Mouse (Mus musculus) kidney, embryonic 14.5 days (tissue): Measurements from ENCODE around the gene Kcnj16. TPM values are rescaled to one million over a fixed set of nuclear protein-coding genes. Genes with fewer than 3 reads are reported as not detected.

Experiments
- ATAC-seq: fragments of 200-750 bp; cut with Nextera tagmentation; 2 replicates; pipeline ENCODE4 v1.8.0; 2017; ENCODE audit warnings: moderate number of reproducible peaks, mild to moderate bottlenecking, moderate TSS enrichment, moderate library complexity; ENCODE audit not compliant: low FRiP score, low TSS enrichment
- H3K27ac ChIP-seq: fragments of 300-500 bp; sonication (generic); 2 replicates; pipeline ENCODE4 v1.5.1; 2014; ENCODE audit warnings: low read depth, mild to moderate bottlenecking, low read length, moderate library complexity, mixed read lengths
- H3K27me3 ChIP-seq: fragments of 300-500 bp; sonication (generic); 2 replicates; pipeline ENCODE4 v1.6.1; 2014; ENCODE audit warnings: mild to moderate bottlenecking, low read length; ENCODE audit not compliant: control insufficient read depth, insufficient read depth
- H3K36me3 ChIP-seq: fragments of 300-500 bp; sonication (generic); 2 replicates; pipeline ENCODE4 v1.6.1; 2014; ENCODE audit warnings: low read length, mixed read lengths; ENCODE audit not compliant: control insufficient read depth, insufficient read depth
- H3K4me1 ChIP-seq: fragments of 300-500 bp; sonication (generic); 2 replicates; pipeline ENCODE4 v1.6.1; 2014; ENCODE audit warnings: low read length, mixed read lengths; ENCODE audit not compliant: control insufficient read depth, insufficient read depth
- H3K4me2 ChIP-seq: fragments of 300-500 bp; sonication (generic); replicated peaks from 2 replicates; pipeline ENCODE4 v1.6.1; 2014; ENCODE audit warnings: low read depth, mild to moderate bottlenecking, low read length
- H3K4me3 ChIP-seq: fragments of 300-500 bp; sonication (generic); 2 replicates; pipeline ENCODE4 v1.5.1; 2014; ENCODE audit warnings: mild to moderate bottlenecking, low read length
- H3K9ac ChIP-seq: fragments of 300-500 bp; sonication (generic); 2 replicates; pipeline ENCODE4 v1.6.1; 2014; ENCODE audit warnings: low read depth, mild to moderate bottlenecking, low read length, moderate library complexity
- H3K9me3 ChIP-seq: fragments of 300-500 bp; sonication (generic); 2 replicates; pipeline ENCODE4 v1.6.1; 2016; ENCODE audit warnings: low read length; ENCODE audit not compliant: control insufficient read depth
- WGBS: fragments of 180-500 bp; shearing (Covaris S2); extraction: QIAGEN DNeasy Blood & Tissue Kit; methylation state at CpG from one replicate; pipeline ENCODE4 v1.1.7; 2014; 5-methylcytosine and 5-hydroxymethylcytosine counted together
- polyA plus RNA-seq: library from polyadenylated mRNA; unstranded; fragments of >200 nt; fragmentation: Nextera tagmentation; extraction: Ambion mirVana; gene quantifications from 2 replicates; pipeline ENCODE4 v1.2.1, GENCODE M21; 2014

Gene Kcnj16
- polyA plus RNA-seq, 1 experiment from 2014 or later, result 7.3 TPM

GRCm38 (mm10) chr11:110985508-110985907 lies 17.7 kb downstream of the Kcnj16 start:
- Histone ChIP-seq H3K27me3 (no peaks in the 10 kb centered on the region), H3K9me3 (no peaks in the 10 kb centered on the region), H3K36me3 (no peaks in the 10 kb centered on the region), H3K4me3 (no peak overlapping the region), H3K9ac (no peak overlapping the region), H3K4me2 (no peak overlapping the region), H3K27ac (no peak overlapping the region; the same call in 1 of the 2 replicates), H3K4me1 (no peaks in the 10 kb centered on the region)
- ATAC-seq, result no peak
- WGBS, result 36% methylated on average over 1 of the region's 1 CpGs

GRCm38 (mm10) chr11:110985949-110986348 lies 18.1 kb downstream of the Kcnj16 start:
- 58% methylated on average over 3 of the region's 3 CpGs for WGBS
- no peak; the same call in 1 of the 2 replicates for ATAC-seq
- Histone ChIP-seq H3K36me3 (no peaks in the 10 kb centered on the region), H3K27ac (no peak overlapping the region), H3K4me3 (no peak overlapping the region), H3K9me3 (no peaks in the 10 kb centered on the region), H3K27me3 (no peaks in the 10 kb centered on the region), H3K4me2 (no peak overlapping the region), H3K9ac (no peak overlapping the region), H3K4me1 (no peaks in the 10 kb centered on the region)

GRCm38 (mm10) chr11:110993616-110994015 lies 25.8 kb downstream of the Kcnj16 start:
- Histone ChIP-seq H3K27ac (no peak overlapping the region), H3K4me3 (no peak overlapping the region), H3K36me3 (no peaks in the 10 kb centered on the region), H3K27me3 (no peaks in the 10 kb centered on the region), H3K4me1 (no peaks in the 10 kb centered on the region), H3K4me2 (no peak overlapping the region), H3K9me3 (no peaks in the 10 kb centered on the region), H3K9ac (no peak overlapping the region)
- ATAC-seq, result no peak
- WGBS, result 37% methylated on average over 4 of the region's 4 CpGs

- H3K4me1 ChIP-seq, result no peaks in the 10 kb centered on the region
- 77% methylated on average over 9 of the region's 9 CpGs for WGBS
- no peak overlapping the region for H3K4me2 ChIP-seq
- H3K27ac ChIP-seq, result no peak overlapping the region
- no peaks in the 10 kb centered on the region for H3K36me3 ChIP-seq
- no peaks in the 10 kb centered on the region for H3K27me3 ChIP-seq
- no peaks in the 10 kb centered on the region for H3K9me3 ChIP-seq
- H3K4me3 ChIP-seq, result no peak overlapping the region
- ATAC-seq, result no peak
- no peak overlapping the region for H3K9ac ChIP-seq
These were observed 29.4 kb downstream of the Kcnj16 start for GRCm38 (mm10) chr11:110997211-110997610.

GRCm38 (mm10) chr11:111005103-111005502 lies 37.3 kb downstream of the Kcnj16 start:
- Histone ChIP-seq H3K4me2 (no peak overlapping the region), H3K27ac (no peak overlapping the region), H3K4me1 (no peaks in the 10 kb centered on the region), H3K4me3 (no peak overlapping the region), H3K27me3 (no peaks in the 10 kb centered on the region), H3K9me3 (no peaks in the 10 kb centered on the region), H3K9ac (no peak overlapping the region), H3K36me3 (no peaks in the 10 kb centered on the region)
- no peak for ATAC-seq
- 80% methylated on average over 3 of the region's 3 CpGs for WGBS

GRCm38 (mm10) chr11:111009471-111009870 lies 41.6 kb downstream of the Kcnj16 start:
- Histone ChIP-seq H3K4me1 (no peaks in the 10 kb centered on the region), H3K36me3 (no peaks in the 10 kb centered on the region), H3K27me3 (no peaks in the 10 kb centered on the region), H3K4me2 (no peak overlapping the region), H3K9ac (no peak overlapping the region), H3K27ac (no peak overlapping the region), H3K4me3 (no peak overlapping the region), H3K9me3 (no peaks in the 10 kb centered on the region)
- no peak for ATAC-seq
- 58% methylated on average over 3 of the region's 3 CpGs for WGBS

GRCm38 (mm10) chr11:111016206-111016605 lies 48.4 kb downstream of the Kcnj16 start:
- Histone ChIP-seq H3K4me1 (no peaks in the 10 kb centered on the region), H3K36me3 (no peaks in the 10 kb centered on the region), H3K9me3 (no peaks in the 10 kb centered on the region), H3K27ac (no peak overlapping the region), H3K4me3 (no peak overlapping the region), H3K9ac (no peak overlapping the region), H3K27me3 (no peaks in the 10 kb centered on the region), H3K4me2 (no peak overlapping the region)
- 94% methylated on average over 3 of the region's 3 CpGs for WGBS
- ATAC-seq, result no peak

- Histone ChIP-seq H3K9me3 (no peaks in the 10 kb centered on the region), H3K9ac (no peak overlapping the region), H3K4me1 (no peaks in the 10 kb centered on the region), H3K36me3 (no peaks in the 10 kb centered on the region), H3K27ac (no peak overlapping the region), H3K4me2 (no peak overlapping the region), H3K4me3 (no peak overlapping the region), H3K27me3 (no peaks in the 10 kb centered on the region)
- WGBS, result 45% methylated on average over 2 of the region's 2 CpGs
- ATAC-seq, result no peak
These were observed 52.4 kb downstream of the Kcnj16 start for GRCm38 (mm10) chr11:111020211-111020610.

GRCm38 (mm10) chr11:111022681-111023281 lies 54.9 kb downstream of the Kcnj16 start:
- ATAC-seq, result no peak
- no peak overlapping the region for H3K4me2 ChIP-seq
- WGBS, result 71% methylated on average over 8 of the region's 8 CpGs
- H3K9me3 ChIP-seq, result no peaks in the 10 kb centered on the region
- no peak overlapping the region for H3K4me3 ChIP-seq
- no peaks in the 10 kb centered on the region for H3K27me3 ChIP-seq
- no peaks in the 10 kb centered on the region for H3K36me3 ChIP-seq
- H3K27ac ChIP-seq, result no peak overlapping the region
- H3K9ac ChIP-seq, result no peak overlapping the region
- H3K4me1 ChIP-seq, result no peaks in the 10 kb centered on the region
